Mouse (Mus musculus): Measurements from ENCODE around the gene Zfyve21. TPM values are rescaled to one million over a fixed set of nuclear protein-coding genes. Genes with fewer than 3 reads are reported as not detected.

The Zfyve21 gene
- polyA plus RNA-seq (2015; fragmentation: Nextera tagmentation; extraction: Ambion mirVana): 133 and 159 TPM in 2 replicates

GRCm38 (mm10) chr12:111813766-111814617 lies at the start of gene Zfyve21, which contains the start of gene Xrcc3:
Gene Zfyve21 (plus strand): TSS chr12:111814170.
Gene Xrcc3 (minus strand): TSS chr12:111813873.
- peaks cover 53% of the 10 kb centered on the region for H3K4me1 ChIP-seq (ENCODE audit: insufficient read depth, low read length)
- peak; percentile 98 for ATAC-seq (ENCODE audit: low FRiP score, low TSS enrichment)

GRCm38 (mm10) chr12:111766313-111767236 lies 47.4 kb upstream of the Zfyve21 start:
- Histone ChIP-seq H3K9me3 (ENCODE audit: low read length) (no peaks in the 10 kb centered on the region), H3K27me3 (ENCODE audit: insufficient read depth, low read length) (no peaks in the 10 kb centered on the region), H3K4me1 (ENCODE audit: insufficient read depth, low read length) (peaks cover 30% of the 10 kb centered on the region), H3K27ac (ENCODE audit: low read length) (peak overlapping the region; percentile 43; the same call in 1 of the 2 replicates), H3K9ac (replicated peaks; ENCODE audit: low read length) (0 out of 2 replicates have a peak overlapping the region, but pooled peaks have one; percentile 41), H3K36me3 (ENCODE audit: insufficient read depth, low read length) (peaks cover 9% of the 10 kb centered on the region; the same call in 1 of the 2 replicates), H3K4me3 (ENCODE audit: low read length) (0 out of 2 replicates have a peak overlapping the region, but pooled peaks have one; percentile 1), H3K4me2 (replicated peaks; ENCODE audit: low read depth, low read length) (no peak overlapping the region; the same call in 1 of the 2 replicates)
- ATAC-seq (ENCODE audit: low FRiP score, low TSS enrichment): no peak
- 59% methylated on average over 16 of the region's 16 CpGs for WGBS

More at GRCm38 (mm10) chr12:111813766-111814617, at the start of gene Zfyve21, which contains the start of gene Xrcc3:
- Histone ChIP-seq H3K27ac (ENCODE audit: low read length) (peak within 1 kb of the TSS; percentile 96), H3K4me2 (replicated peaks; ENCODE audit: low read depth, low read length) (peak within 1 kb of the TSS; percentile 86), H3K36me3 (ENCODE audit: insufficient read depth, low read length) (peaks cover 3% of the 10 kb centered on the region; the same call in 1 of the 2 replicates), H3K27me3 (ENCODE audit: insufficient read depth, low read length) (no peaks in the 10 kb centered on the region), H3K9ac (replicated peaks; ENCODE audit: low read length) (peak within 1 kb of the TSS; percentile 92), H3K9me3 (ENCODE audit: low read length) (no peaks in the 10 kb centered on the region), H3K4me3 (ENCODE audit: low read length) (peak within 1 kb of the TSS; percentile 76)
- under 1% methylated on average over 80 of the region's 87 CpGs for WGBS

- Histone ChIP-seq H3K9me3 (ENCODE audit: low read length) (no peaks in the 10 kb centered on the region), H3K27me3 (ENCODE audit: insufficient read depth, low read length) (no peaks in the 10 kb centered on the region), H3K36me3 (ENCODE audit: insufficient read depth, low read length) (peaks cover 13% of the 10 kb centered on the region), H3K4me2 (replicated peaks; ENCODE audit: low read depth, low read length) (no peak overlapping the region), H3K9ac (replicated peaks; ENCODE audit: low read length) (no peak overlapping the region), H3K27ac (ENCODE audit: low read length) (no peak overlapping the region), H3K4me3 (ENCODE audit: low read length) (no peak overlapping the region), H3K4me1 (ENCODE audit: insufficient read depth, low read length) (peaks cover 24% of the 10 kb centered on the region)
- ATAC-seq (ENCODE audit: low FRiP score, low TSS enrichment): no peak
- WGBS: 87% methylated on average over 10 of the region's 10 CpGs
These were observed 45.5 kb upstream of the Zfyve21 start for GRCm38 (mm10) chr12:111768322-111768928.

GRCm38 (mm10) chr12:111769306-111769705 lies 44.7 kb upstream of the Zfyve21 start:
- no peak overlapping the region for H3K4me2 ChIP-seq (replicated peaks; ENCODE audit: low read depth, low read length)
- H3K36me3 ChIP-seq (ENCODE audit: insufficient read depth, low read length): peaks cover 17% of the 10 kb centered on the region
- H3K4me1 ChIP-seq (ENCODE audit: insufficient read depth, low read length): peaks cover 24% of the 10 kb centered on the region
- H3K4me3 ChIP-seq (ENCODE audit: low read length): no peak overlapping the region
- no peaks in the 10 kb centered on the region for H3K9me3 ChIP-seq (ENCODE audit: low read length)
- WGBS: 30% methylated on average over 10 of the region's 10 CpGs
- ATAC-seq (ENCODE audit: low FRiP score, low TSS enrichment): peak; percentile 60; the same call in 1 of the 2 replicates
- H3K27me3 ChIP-seq (ENCODE audit: insufficient read depth, low read length): no peaks in the 10 kb centered on the region
- no peak overlapping the region for H3K9ac ChIP-seq (replicated peaks; ENCODE audit: low read length)
- no peak overlapping the region; the same call in 1 of the 2 replicates for H3K27ac ChIP-seq (ENCODE audit: low read length)

GRCm38 (mm10) chr12:111769816-111770577 lies 44.0 kb upstream of the Zfyve21 start:
- Histone ChIP-seq H3K36me3 (ENCODE audit: insufficient read depth, low read length) (peaks cover 23% of the 10 kb centered on the region), H3K9me3 (ENCODE audit: low read length) (no peaks in the 10 kb centered on the region), H3K4me2 (replicated peaks; ENCODE audit: low read depth, low read length) (no peak overlapping the region), H3K4me3 (ENCODE audit: low read length) (no peak overlapping the region), H3K4me1 (ENCODE audit: insufficient read depth, low read length) (peaks cover 24% of the 10 kb centered on the region), H3K27me3 (ENCODE audit: insufficient read depth, low read length) (no peaks in the 10 kb centered on the region), H3K9ac (replicated peaks; ENCODE audit: low read length) (no peak overlapping the region), H3K27ac (ENCODE audit: low read length) (no peak overlapping the region; the same call in none of the 2 replicates)
- ATAC-seq (ENCODE audit: low FRiP score, low TSS enrichment): no peak
- 56% methylated on average over 8 of the region's 9 CpGs for WGBS

- Histone ChIP-seq H3K9me3 (ENCODE audit: low read length) (no peaks in the 10 kb centered on the region), H3K4me3 (ENCODE audit: low read length) (no peak overlapping the region), H3K36me3 (ENCODE audit: insufficient read depth, low read length) (peaks cover 30% of the 10 kb centered on the region), H3K27me3 (ENCODE audit: insufficient read depth, low read length) (no peaks in the 10 kb centered on the region), H3K9ac (replicated peaks; ENCODE audit: low read length) (no peak overlapping the region), H3K4me2 (replicated peaks; ENCODE audit: low read depth, low read length) (no peak overlapping the region), H3K27ac (ENCODE audit: low read length) (no peak overlapping the region; the same call in 1 of the 2 replicates), H3K4me1 (ENCODE audit: insufficient read depth, low read length) (peaks cover 22% of the 10 kb centered on the region)
- 83% methylated on average over 10 of the region's 10 CpGs for WGBS
- no peak for ATAC-seq (ENCODE audit: low FRiP score, low TSS enrichment)
These were observed 43.3 kb upstream of the Zfyve21 start for GRCm38 (mm10) chr12:111770651-111771050.

- Histone ChIP-seq H3K9ac (replicated peaks; ENCODE audit: low read length) (no peak overlapping the region), H3K4me3 (ENCODE audit: low read length) (no peak overlapping the region), H3K9me3 (ENCODE audit: low read length) (no peaks in the 10 kb centered on the region), H3K4me1 (ENCODE audit: insufficient read depth, low read length) (peaks cover 4% of the 10 kb centered on the region), H3K36me3 (ENCODE audit: insufficient read depth, low read length) (peaks cover 63% of the 10 kb centered on the region), H3K27me3 (ENCODE audit: insufficient read depth, low read length) (no peaks in the 10 kb centered on the region), H3K4me2 (replicated peaks; ENCODE audit: low read depth, low read length) (no peak overlapping the region), H3K27ac (ENCODE audit: low read length) (no peak overlapping the region)
- ATAC-seq (ENCODE audit: low FRiP score, low TSS enrichment): no peak
- WGBS: 87% methylated on average over 16 of the region's 16 CpGs
These were observed 39.8 kb upstream of the Zfyve21 start for GRCm38 (mm10) chr12:111774156-111774555.

GRCm38 (mm10) chr12:111774845-111775244 lies 39.1 kb upstream of the Zfyve21 start:
- Histone ChIP-seq H3K36me3 (ENCODE audit: insufficient read depth, low read length) (peaks cover 70% of the 10 kb centered on the region), H3K27me3 (ENCODE audit: insufficient read depth, low read length) (no peaks in the 10 kb centered on the region), H3K4me1 (ENCODE audit: insufficient read depth, low read length) (no peaks in the 10 kb centered on the region; the same call in 1 of the 2 replicates), H3K4me2 (replicated peaks; ENCODE audit: low read depth, low read length) (no peak overlapping the region), H3K4me3 (ENCODE audit: low read length) (no peak overlapping the region), H3K9ac (replicated peaks; ENCODE audit: low read length) (no peak overlapping the region), H3K9me3 (ENCODE audit: low read length) (no peaks in the 10 kb centered on the region), H3K27ac (ENCODE audit: low read length) (no peak overlapping the region)
- 80% methylated on average over 15 of the region's 15 CpGs for WGBS
- no peak for ATAC-seq (ENCODE audit: low FRiP score, low TSS enrichment)

Data from kidney, embryonic 16.5 days (tissue).